Mouse (Mus musculus) right cerebral cortex, postnatal 36 days (tissue): ENCODE measurements around the gene Hace1.
"Not testable (repeated sequence)": the region's sequence is repeated elsewhere in the genome, so short reads cannot be mapped to it uniquely, and the experiment has no call there.

Source experiments
- DNase-seq, 2 experiments: peaks; one replicate each; pipeline ENCODE4 v3.0.0; 2022; ENCODE audit warnings: low spot score in 2 of 2, mixed read lengths in 1 of 2

Gene Hace1

GRCm38 (mm10) chr10:45577731-45578297 lies at the start of gene Hace1:
Hace1 (plus strand) TSS chr10:45577829.
- DNase-seq, result peak; percentile 86 to 88

DNA sequence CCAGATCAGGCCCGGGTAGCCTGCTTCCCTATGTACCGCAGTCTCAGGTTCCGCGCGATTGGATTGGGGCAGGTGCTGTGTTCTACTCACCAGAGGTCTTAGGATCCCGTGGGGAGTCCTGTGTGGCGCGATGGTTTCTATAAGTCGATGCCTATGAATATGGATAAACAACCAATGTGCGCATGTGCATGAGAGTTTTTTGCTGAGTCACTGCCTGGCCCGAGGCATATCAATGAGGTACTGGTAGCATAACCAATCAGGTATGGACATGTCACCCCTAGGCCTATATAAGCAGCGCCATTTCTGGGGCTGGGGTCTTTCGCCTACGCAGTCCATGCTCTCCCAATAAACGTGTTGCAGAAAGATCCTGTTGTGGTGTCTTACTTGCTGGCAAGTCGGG lies 40.3 kb upstream of the Hace1 start:
- DNase-seq, result not testable (repeated sequence)

GRCm38 (mm10) chr10:45542726-45543125 lies 34.9 kb upstream of the Hace1 start:
- no peak for DNase-seq

- DNase-seq, result no peak
These were observed 30.8 kb upstream of the Hace1 start for GRCm38 (mm10) chr10:45546799-45547198.

- DNase-seq, result peak; percentile 59 to 62
These were observed 731 bp downstream of the Hace1 start for GRCm38 (mm10) chr10:45578298-45578821.

GRCm38 (mm10) chr10:45583310-45583709 lies 5.7 kb downstream of the Hace1 start:
- no peak for DNase-seq

GRCm38 (mm10) chr10:45583829-45584228 lies 6.2 kb downstream of the Hace1 start:
- no peak for DNase-seq

- no peak for DNase-seq
These were observed 6.9 kb downstream of the Hace1 start for GRCm38 (mm10) chr10:45584311-45585102.

GRCm38 (mm10) chr10:45605853-45606252 lies 28.2 kb downstream of the Hace1 start:
- DNase-seq, result no peak

- DNase-seq, result no peak
These were observed 33.1 kb downstream of the Hace1 start for GRCm38 (mm10) chr10:45610727-45611126.

DNA sequence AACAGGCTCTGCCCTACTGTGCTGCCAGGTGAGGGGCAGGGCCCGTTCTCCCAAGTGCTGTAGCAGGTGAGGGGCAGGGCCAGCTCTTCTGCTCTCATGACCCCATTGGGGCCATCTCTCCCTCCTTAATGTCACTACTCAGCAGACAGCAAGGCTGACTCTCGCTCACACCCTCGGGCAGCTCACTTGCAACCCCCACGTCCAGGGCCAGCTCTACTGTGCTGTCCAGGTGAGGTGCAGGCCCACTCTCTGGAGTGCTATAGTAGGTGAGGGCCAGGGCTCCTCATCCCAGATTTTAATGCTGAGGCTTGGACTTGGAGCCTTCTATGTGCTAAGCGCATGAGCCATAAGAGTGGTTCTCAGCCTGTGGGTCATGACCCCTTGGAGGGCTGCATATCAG lies 38.4 kb downstream of the Hace1 start:
- no peak for DNase-seq

- DNase-seq, result no peak
These were observed 41.4 kb downstream of the Hace1 start for GRCm38 (mm10) chr10:45619039-45619438.

DNA sequence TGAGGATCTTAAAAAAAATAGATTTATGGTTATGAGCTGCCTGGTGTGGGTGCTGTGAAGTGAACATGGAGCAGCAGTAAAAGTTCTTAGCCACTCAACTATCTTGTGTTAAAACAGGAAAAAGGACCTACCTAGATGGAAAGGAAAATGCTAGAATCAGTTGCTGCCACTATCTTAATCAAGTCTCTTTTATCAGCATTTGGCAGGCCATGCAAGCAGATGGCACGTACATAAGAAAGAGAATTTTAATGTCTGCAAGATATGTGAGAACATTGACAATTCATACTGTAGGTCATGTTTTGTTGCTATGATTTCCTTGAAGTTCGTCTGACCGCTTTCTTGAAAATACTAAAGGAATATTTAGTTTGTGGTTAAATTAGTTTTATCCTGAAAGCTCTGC lies 54.4 kb downstream of the Hace1 start:
- no peak for DNase-seq

DNA sequence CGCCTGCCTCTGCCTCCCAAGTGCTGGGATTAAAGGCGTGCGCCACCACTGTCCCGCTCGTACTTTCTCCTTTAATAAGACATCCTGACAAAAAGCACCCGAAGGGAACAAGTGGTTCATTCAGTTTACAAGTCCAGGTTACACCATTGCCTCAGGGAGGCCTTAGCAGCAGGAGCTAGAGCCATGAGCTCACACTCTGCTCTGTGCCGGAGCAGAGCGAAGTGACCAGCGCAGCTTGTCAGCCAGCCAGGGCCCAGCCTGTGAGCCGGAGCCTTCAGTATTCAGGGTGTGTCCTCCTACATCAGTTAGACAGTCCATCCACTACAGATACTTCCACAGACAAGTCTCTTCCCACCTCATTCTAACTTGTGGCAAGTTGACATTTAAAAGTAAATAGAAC lies 55.0 kb downstream of the Hace1 start:
- no peak for DNase-seq

DNA sequence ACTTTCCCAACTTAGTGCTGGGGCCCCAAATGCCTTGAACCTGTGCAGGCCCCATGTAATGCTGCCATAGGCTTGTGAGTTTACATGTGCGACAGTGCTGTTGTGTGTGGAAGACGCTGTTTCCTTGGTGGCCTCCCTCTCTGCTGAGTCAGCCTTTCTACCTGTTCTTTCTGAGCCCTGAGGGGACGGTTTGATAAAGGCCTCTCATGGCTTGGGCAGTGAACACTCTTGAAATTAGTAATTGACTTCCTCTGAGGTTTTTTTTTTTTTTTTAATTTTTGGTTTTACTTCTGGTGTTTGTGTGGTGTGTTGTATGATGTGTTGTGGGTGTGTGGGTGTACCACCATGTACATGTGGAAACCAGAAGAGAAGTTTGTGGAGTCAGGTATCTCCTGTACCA lies 57.6 kb downstream of the Hace1 start:
- no peak for DNase-seq

- no peak for DNase-seq
These were observed 62.1 kb downstream of the Hace1 start for GRCm38 (mm10) chr10:45639762-45640161.

DNA sequence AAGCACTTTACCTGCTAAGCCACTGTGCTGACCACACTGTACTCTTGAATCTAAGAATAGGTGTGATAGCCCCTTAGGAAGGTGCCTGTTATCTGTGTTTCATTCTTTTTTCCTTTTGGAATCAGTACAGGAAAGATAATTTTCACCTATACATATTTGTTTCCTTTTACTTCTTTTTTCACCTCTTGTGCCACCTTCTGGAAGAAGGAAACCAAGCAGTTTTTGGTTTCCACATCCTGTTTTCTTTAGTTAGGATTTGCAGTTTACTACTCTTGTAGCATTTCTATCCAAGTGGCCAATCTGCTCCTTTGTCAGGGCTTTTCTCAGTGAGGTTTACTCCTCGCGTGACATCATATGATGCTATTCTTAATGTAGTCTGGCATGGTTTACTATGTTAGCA lies 76.4 kb downstream of the Hace1 start:
- DNase-seq, result no peak

DNA sequence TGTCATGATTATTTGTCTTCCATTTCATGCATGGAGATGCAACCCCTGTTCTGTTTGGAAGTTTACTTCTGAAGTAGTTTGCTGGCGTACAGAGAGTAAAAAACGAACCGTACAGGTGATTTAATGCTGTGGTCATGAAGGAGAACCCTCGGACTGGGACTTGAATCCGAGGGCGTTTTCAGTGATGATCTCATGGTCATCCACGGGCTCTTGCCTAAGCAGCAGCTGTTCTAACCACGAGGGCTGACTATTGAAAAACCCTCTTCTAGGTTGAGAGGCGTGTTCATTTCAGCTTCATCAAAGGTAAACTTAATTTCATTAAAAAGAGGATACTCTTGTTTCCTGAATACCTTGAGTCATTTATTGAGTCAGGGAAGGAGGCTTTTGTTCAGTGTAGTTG lies 84.4 kb downstream of the Hace1 start:
- DNase-seq, result no peak

GRCm38 (mm10) chr10:45668266-45668665 lies 90.6 kb downstream of the Hace1 start:
- no peak for DNase-seq

DNA sequence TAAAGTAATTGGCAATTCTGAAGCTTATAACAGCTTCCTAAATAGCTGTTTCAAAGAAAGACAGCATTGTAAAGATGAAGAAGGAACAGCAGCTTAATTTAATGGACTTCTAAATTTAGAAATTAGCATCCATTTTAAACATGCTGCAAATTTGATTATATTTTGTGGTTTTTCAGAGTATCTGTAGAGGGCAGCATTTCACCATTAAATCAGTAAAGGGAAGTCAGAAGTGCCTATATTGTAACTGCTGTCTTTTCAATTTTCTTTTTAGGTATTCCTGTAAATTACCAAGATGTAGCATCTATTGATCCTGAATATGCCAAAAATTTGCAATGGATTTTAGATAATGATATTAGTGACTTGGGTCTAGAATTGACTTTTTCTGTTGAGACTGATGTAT lies 99.2 kb downstream of the Hace1 start:
- no peak for DNase-seq

- DNase-seq, result no peak
These were observed 108.6 kb downstream of the Hace1 start for GRCm38 (mm10) chr10:45686191-45686590.

DNA sequence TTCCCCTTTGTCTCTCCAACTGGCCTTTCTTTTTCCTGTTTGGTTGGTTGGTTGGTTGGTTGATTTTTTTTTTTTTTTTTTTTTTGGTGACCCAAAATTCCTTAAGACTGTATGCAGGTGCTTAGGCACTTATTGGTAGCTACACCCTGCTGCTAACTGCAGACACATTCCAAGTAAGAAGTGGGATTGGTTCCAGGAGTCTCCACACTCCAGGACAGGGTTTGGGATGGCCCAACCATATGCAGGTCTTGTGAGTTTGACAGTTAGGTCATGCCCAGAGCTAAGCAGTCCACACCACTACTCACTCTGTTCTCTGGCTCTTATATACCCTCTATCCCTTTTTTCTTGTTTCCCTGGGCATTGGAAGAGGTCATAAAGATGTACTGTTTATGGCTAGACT lies 117.3 kb downstream of the Hace1 start:
- no peak for DNase-seq

- DNase-seq, result no peak
These were observed 117.9 kb downstream of the Hace1 start for GRCm38 (mm10) chr10:45695522-45695921.
